Mouse (Mus musculus) heart, embryonic 10.5 days (tissue): ENCODE data around the gene Vash1. TPM values are rescaled to one million over a fixed set of nuclear protein-coding genes. Genes with fewer than 3 reads are reported as not detected.

ENCODE experiments used
- DNase-seq: peaks from one replicate; pipeline ENCODE4 v3.0.0-alpha.2; 2017; ENCODE audit warnings: low spot score
- H3K27ac ChIP-seq: fragments of 300-500 bp; sonication (generic); 2 replicates; pipeline ENCODE4 v1.5.1; 2016; ENCODE audit warnings: mild to moderate bottlenecking
- H3K27me3 ChIP-seq: fragments of 300-500 bp; sonication (generic); 2 replicates; pipeline ENCODE4 v1.6.1; 2016; ENCODE audit warnings: mild to moderate bottlenecking; ENCODE audit not compliant: poor library complexity, insufficient read depth, severe bottlenecking
- H3K36me3 ChIP-seq: fragments of 300-500 bp; sonication (generic); 2 replicates; pipeline ENCODE4 v1.6.1; 2016; ENCODE audit warnings: mild to moderate bottlenecking, moderate library complexity
- H3K4me1 ChIP-seq: fragments of 300-500 bp; sonication (generic); 2 replicates; pipeline ENCODE4 v1.6.1; 2016; ENCODE audit warnings: mild to moderate bottlenecking
- H3K4me3 ChIP-seq: fragments of 300-500 bp; sonication (generic); 2 replicates; pipeline ENCODE4 v1.5.1; 2016; ENCODE audit warnings: mild to moderate bottlenecking, moderate library complexity
- H3K9me3 ChIP-seq: fragments of 300-500 bp; sonication (generic); 2 replicates; pipeline ENCODE4 v1.6.1; 2016; ENCODE audit warnings: mild to moderate bottlenecking, moderate library complexity
- WGBS: fragments of 180-500 bp; shearing (Covaris S2); methylation state at CpG from one replicate; pipeline ENCODE4 v1.1.7; 2016; 5-methylcytosine and 5-hydroxymethylcytosine counted together
- polyA plus RNA-seq: library from polyadenylated mRNA; unstranded; fragments of >200 nt; fragmentation: Nextera tagmentation; extraction: Ambion mirVana; gene quantifications from 2 replicates; pipeline ENCODE4 v1.2.1, GENCODE M21; 2016

Vash1 gene
- polyA plus RNA-seq, 1 experiment from 2014 or later = 9.9 TPM

DNA sequence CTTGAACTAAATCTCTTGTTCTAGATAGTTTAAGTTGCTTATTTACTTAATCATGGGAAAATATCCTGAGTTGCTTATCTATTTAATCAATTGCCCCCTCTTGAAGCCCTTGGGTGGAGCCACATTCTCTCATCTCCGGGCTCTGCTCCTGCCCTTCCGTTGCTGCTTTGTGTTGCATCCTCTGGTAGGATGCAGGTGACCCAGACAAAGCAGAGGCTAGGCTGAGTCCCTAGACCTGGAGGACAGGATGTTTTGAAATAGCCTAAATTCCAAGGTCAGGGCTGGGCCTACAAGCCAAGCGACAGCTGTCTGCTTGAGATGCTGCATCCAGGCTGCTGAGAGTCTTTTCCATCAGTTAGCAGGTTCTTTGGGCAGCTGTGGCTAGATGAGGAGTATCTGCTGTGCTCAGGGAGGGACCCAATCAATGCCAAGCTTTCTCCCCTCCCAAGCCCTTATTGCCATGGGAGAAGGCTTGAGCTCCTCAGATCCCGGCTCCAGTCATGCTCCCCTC lies 9.0 kb downstream of the Vash1 start:
- 54% methylated on average over 4 of the region's 4 CpGs for WGBS
- H3K4me1 ChIP-seq = peaks cover 55% of the 10 kb centered on the region
- H3K36me3 ChIP-seq = peaks cover 25% of the 10 kb centered on the region
- H3K27ac ChIP-seq = peak overlapping the region; percentile 42
- no peaks in the 10 kb centered on the region for H3K9me3 ChIP-seq
- no peak for DNase-seq
- 0 out of 2 replicates have a peak, but pooled peaks cover 2% of the 10 kb centered on the region for H3K27me3 ChIP-seq
- no peak overlapping the region for H3K4me3 ChIP-seq

DNA sequence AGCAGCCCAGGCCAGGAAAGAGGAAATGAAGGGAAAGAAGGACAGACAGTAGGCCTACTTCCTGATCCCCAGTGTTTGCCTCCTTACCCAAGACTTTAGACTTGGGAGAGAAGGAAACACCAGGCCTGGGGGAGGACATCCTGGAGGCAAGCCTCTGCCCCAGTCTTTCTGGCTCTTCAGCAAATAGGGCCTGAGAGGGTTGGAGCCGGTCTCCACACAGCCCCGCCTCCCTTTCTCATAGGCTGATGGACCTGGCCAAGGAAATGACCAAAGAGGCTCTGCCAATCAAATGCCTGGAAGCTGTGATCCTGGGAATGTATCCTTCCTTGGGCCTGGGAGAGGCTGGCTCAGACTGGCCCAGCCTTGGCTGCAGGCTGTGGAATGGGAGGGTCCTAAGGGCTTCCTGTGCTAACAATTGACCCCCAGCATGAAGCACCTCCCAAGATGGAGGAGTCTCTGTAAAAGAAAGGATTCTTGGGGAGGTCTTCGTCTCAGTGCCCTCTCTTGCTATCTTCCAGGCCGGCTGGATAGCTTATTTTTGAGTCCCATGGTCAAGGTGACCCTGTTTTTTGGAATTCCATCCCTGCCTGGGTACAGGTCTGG lies 9.6 kb downstream of the Vash1 start:
- Histone ChIP-seq H3K36me3 (peaks cover 25% of the 10 kb centered on the region), H3K27me3 (no peaks in the 10 kb centered on the region), H3K9me3 (no peaks in the 10 kb centered on the region), H3K27ac (peak overlapping the region; percentile 42), H3K4me1 (peaks cover 55% of the 10 kb centered on the region), H3K4me3 (no peak overlapping the region)
- WGBS = 72% methylated on average over 4 of the region's 4 CpGs
- DNase-seq = no peak

DNA sequence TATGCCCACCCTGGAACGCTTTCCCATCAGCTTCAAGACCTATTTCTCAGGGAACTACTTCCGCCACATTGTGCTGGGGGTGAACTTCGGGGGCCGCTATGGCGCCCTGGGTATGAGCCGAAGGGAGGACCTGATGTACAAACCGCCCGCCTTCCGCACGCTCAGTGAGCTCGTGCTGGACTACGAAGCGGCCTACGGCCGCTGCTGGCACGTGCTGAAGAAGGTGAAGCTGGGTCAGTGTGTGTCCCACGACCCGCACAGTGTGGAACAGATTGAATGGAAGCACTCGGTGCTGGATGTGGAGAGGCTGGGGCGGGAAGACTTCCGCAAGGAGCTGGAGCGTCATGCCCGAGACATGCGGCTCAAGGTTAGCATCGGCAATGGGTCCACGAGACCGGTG lies 10.4 kb downstream of the Vash1 start:
- H3K36me3 ChIP-seq = peaks cover 25% of the 10 kb centered on the region
- H3K27me3 ChIP-seq = no peaks in the 10 kb centered on the region
- no peak overlapping the region for H3K27ac ChIP-seq
- H3K9me3 ChIP-seq = no peaks in the 10 kb centered on the region
- WGBS = 96% methylated on average over 27 of the region's 27 CpGs
- no peak for DNase-seq
- H3K4me1 ChIP-seq = peaks cover 55% of the 10 kb centered on the region
- no peak overlapping the region for H3K4me3 ChIP-seq

DNA sequence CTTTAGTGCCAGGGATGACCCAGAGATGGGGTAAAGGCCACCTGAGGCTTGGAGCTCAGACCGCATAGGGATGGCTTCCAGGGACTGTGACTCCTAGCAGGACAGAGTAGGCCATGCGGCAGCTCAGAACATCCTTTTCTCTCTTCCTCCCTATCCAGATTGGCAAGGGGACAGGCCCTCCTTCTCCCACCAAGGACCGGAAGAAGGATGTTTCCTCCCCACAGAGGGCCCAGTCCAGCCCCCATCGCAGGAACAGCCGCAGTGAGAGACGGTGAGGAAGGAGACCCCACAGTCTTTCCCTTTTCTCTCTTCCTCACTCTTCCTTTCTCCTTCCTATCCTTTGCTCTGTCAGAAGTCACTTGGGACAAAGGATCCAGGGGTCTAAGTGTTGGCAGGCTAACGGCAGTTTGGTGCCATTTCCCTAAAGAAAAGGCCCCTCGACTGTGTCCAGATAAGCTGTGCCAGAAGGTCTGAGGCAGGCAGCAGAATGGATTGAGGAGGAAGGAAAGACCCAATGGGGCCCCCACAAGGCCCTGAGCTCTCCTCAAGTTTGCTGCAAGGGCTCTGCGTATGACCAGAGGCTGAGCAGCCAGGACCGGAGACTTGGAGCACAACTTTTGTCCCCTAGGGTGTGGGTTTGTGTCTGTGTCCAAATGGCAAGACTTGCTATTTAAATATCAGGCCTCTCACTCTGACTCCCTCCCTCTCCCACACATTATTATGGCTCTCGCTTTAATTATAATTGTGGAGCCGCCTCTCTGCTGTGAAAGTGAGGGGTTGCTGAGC lies 12.4 kb downstream of the Vash1 start:
- H3K36me3 ChIP-seq = peaks cover 21% of the 10 kb centered on the region
- no peak overlapping the region for H3K4me3 ChIP-seq
- no peaks in the 10 kb centered on the region for H3K27me3 ChIP-seq
- peaks cover 67% of the 10 kb centered on the region for H3K4me1 ChIP-seq
- H3K27ac ChIP-seq = peak overlapping the region; percentile 65
- no peaks in the 10 kb centered on the region for H3K9me3 ChIP-seq
- no peak for DNase-seq
- WGBS = 68% methylated on average over 12 of the region's 12 CpGs

DNA sequence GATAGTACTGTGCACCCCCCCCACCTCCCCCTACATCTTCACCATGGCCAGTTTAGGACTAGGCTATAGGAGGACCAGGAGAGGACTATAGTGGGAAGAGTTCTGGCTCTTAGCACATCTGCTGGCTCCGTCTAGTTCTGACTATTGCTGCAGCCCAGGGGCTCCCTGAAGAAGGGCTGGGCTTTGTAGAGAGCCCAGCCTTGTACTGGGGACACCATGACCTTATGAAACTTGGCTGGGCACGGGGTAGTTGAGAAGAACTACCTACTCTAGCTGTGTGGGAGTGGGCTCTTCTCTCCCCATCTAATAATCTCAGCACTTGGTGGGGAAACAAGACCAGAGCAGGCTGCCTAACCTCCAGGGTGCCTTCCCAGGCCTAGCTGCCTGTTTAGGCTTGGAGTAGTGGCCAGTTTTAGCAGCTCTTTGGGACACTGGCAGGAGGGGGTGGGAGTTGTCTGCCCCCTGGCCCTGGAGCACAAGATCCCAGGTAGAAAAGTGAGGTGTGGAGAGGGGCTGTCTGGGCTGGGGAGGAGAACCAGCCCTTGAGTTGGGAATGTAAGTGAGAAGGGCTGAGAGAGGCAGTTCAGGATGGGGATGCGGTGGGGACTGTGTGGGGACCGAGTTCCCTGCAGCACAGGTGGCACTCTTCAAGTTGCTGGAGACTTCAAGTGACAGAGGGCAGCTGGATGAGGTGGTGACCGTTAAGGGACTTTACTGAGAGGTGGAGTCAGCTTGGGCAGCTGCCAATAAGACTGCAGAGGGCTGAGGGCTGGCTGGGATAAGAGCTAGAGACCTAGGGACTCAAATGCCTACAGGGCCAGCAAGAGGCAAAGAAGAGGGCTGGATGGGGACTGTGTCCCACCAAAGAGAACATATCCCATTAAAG lies 14.2 kb downstream of the Vash1 start:
- H3K27ac ChIP-seq = 0 out of 2 replicates have a peak overlapping the region, but pooled peaks have one; percentile 19

DNA sequence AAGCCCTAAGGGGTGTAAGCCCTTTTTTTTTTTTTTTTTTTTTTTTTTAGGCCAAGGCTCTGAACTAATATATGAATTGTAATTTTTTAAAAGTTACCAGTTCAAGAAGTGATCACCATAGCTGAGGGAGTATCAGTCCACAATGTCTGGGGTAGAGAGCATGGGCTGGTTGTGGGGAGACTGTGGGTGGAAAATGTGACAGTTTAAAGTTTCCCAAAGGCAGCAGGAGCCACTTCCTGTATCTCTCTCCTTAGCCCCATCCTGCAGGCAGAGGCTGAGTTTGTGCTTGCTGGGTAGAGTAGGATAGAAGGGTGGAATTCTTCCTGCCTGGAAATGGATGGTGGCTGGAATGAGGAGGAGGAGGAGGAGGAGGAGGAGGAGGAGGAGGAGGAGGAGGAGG lies 14.9 kb downstream of the Vash1 start:
- Histone ChIP-seq H3K4me3 (no peak overlapping the region), H3K27ac (no peak overlapping the region), H3K4me1 (peaks cover 58% of the 10 kb centered on the region), H3K27me3 (no peaks in the 10 kb centered on the region), H3K9me3 (no peaks in the 10 kb centered on the region), H3K36me3 (peaks cover 21% of the 10 kb centered on the region)
- DNase-seq = no peak

More for the DNA sequence above, 14.2 kb downstream of the Vash1 start:
- H3K36me3 ChIP-seq = peaks cover 21% of the 10 kb centered on the region
- H3K4me3 ChIP-seq = no peak overlapping the region
- no peaks in the 10 kb centered on the region for H3K27me3 ChIP-seq
- DNase-seq = no peak
- H3K9me3 ChIP-seq = no peaks in the 10 kb centered on the region
- peaks cover 62% of the 10 kb centered on the region for H3K4me1 ChIP-seq
- WGBS = 56% methylated on average over 5 of the region's 5 CpGs

DNA sequence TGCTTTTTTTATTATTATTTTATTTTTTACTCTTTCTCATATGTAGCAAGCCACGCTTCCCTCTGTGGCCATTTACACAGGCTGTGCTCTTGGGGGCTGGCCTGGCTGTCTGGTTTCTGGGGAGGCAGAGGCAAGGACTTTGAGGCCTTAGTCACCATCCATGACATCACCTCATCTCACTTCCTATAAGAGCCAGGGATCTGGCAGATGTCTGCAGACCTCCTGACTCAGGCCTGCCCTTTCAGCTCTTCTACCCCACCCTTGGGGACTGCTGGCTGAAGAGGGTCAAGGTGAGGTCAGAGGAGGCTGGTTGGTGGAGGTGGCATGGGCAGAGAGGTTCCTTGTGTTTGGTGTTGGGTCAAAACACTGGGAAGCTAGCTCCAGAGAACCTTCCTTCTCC lies 15.9 kb downstream of the Vash1 start:
- H3K27ac ChIP-seq = no peak overlapping the region
- no peaks in the 10 kb centered on the region for H3K9me3 ChIP-seq
- H3K27me3 ChIP-seq = no peaks in the 10 kb centered on the region
- peaks cover 15% of the 10 kb centered on the region for H3K36me3 ChIP-seq
- H3K4me1 ChIP-seq = peaks cover 68% of the 10 kb centered on the region
- 91% methylated on average over 1 of the region's 1 CpGs for WGBS
- no peak for DNase-seq
- H3K4me3 ChIP-seq = no peak overlapping the region

DNA sequence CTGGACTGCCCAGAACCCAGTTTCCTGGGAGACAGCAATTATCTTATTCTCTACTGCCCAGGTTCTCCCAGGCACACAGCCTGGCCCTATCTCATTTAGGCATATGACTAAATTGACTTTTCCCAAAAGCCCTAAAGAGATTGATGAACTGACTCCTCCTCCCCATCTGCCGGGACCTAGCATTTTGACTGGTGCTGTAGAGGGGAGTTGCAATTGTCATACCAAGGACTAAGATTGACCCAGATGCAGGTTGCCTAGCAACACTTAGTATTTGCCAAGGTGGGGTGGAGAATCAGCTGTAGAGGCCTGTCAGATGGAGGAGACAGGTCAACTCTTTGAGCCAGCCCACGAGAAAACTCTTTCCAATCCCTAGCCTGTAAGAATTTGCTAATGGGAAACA lies 19.5 kb downstream of the Vash1 start:
- peaks cover 14% of the 10 kb centered on the region; the same call in 1 of the 2 replicates for H3K36me3 ChIP-seq
- peaks cover 65% of the 10 kb centered on the region for H3K4me1 ChIP-seq
- no peak for DNase-seq
- no peak overlapping the region for H3K27ac ChIP-seq
- 81% methylated on average over 2 of the region's 2 CpGs for WGBS
- H3K9me3 ChIP-seq = no peaks in the 10 kb centered on the region
- H3K4me3 ChIP-seq = no peak overlapping the region
- H3K27me3 ChIP-seq = no peaks in the 10 kb centered on the region

DNA sequence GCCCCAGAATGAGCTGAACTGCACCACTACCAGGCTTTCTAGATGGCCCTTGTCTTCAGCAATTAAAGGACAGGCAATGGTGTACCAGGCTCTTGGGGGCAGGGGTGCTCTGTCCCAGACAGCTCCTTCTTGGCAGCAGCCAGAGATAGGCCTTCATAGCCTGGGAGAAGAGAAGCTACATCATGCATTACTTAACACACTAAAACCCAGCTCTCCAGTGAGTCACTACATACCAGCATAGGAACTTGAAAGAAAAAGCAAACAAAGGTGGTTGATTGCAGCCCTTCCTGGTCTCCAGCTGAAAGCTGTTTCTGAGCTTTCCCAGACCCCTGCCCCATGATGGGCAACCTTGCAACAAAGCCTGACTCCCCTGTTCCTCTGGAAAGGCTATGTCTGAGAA lies 20.0 kb downstream of the Vash1 start:
- Histone ChIP-seq H3K36me3 (peaks cover 19% of the 10 kb centered on the region), H3K27me3 (no peaks in the 10 kb centered on the region), H3K4me1 (peaks cover 60% of the 10 kb centered on the region), H3K27ac (no peak overlapping the region), H3K4me3 (no peak overlapping the region), H3K9me3 (no peaks in the 10 kb centered on the region)
- DNase-seq = no peak

DNA sequence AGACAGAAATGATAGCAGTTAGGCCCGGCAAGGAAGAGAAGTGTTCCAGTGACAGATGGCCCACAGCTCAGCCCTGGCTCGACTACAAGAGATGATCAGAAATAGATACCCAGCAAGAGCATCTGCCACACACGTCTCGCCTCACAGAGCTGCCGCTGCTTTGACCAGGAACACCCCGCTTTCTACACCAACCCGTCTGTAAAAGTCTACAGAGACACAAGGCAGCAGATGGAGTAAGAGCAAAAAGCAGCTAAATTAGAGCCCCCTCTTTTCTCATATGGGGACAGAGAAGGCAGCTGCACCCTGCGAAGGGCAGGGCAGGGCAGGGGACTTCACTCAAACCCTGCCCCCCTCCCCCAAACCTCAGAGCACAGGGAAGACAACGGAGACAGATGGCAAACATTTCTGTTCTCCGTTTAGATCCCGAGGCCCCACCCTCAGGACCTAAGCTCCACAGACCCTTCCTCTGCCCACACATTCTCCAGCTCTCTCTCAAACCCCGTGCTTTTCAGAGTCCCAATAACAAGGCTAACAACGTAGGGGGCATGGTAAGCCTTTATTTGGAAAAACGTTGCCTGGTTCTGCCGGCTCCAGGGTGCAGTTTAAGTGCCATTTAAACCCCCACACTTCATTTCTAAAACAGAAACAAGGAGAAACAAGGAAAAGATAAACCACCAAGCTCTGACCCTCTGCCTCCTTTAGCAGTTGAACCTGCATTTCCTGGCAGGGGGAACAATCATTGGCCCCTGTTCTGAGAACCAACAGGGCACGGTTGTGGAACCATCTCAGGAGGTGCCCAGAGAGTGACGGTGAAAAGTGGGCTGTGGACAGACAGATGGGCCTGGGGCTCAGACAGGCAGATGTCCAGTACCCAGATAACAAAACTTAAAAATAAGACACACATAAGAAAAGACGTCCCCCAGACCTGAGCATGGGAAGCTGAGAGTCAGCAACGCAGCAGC lies 21.7 kb downstream of the Vash1 start:
- no peak for DNase-seq
- Histone ChIP-seq H3K27ac (peak overlapping the region; percentile 22; the same call in 1 of the 2 replicates), H3K9me3 (no peaks in the 10 kb centered on the region), H3K27me3 (no peaks in the 10 kb centered on the region), H3K4me3 (no peak overlapping the region), H3K4me1 (peaks cover 43% of the 10 kb centered on the region), H3K36me3 (peaks cover 22% of the 10 kb centered on the region)
- 28% methylated on average over 19 of the region's 19 CpGs for WGBS

DNA sequence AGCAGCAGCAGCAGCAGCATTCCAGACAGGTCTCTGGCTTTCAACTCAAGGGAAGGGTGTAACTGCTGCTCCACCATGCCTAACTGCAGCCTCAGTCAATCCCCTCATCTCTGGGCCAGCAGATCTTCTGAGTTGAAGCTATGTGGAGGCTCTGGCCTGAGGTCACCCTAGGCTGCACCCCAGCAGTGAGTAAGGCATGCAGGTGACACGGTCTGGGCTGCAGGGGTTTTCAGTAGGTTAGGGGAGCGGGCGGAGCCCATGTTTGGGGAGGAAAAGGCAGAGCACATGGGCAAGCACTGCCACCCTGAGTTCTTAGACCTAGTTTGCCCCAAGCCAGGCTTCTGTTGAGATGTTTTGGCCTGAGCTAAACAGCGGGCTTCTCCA lies 22.4 kb downstream of the Vash1 start:
- H3K27ac ChIP-seq = no peak overlapping the region; the same call in 1 of the 2 replicates
- no peak overlapping the region for H3K4me3 ChIP-seq
- no peaks in the 10 kb centered on the region for H3K9me3 ChIP-seq
- WGBS = 68% methylated on average over 4 of the region's 4 CpGs
- no peak for DNase-seq
- H3K27me3 ChIP-seq = no peaks in the 10 kb centered on the region
- peaks cover 22% of the 10 kb centered on the region for H3K36me3 ChIP-seq
- H3K4me1 ChIP-seq = peaks cover 36% of the 10 kb centered on the region

DNA sequence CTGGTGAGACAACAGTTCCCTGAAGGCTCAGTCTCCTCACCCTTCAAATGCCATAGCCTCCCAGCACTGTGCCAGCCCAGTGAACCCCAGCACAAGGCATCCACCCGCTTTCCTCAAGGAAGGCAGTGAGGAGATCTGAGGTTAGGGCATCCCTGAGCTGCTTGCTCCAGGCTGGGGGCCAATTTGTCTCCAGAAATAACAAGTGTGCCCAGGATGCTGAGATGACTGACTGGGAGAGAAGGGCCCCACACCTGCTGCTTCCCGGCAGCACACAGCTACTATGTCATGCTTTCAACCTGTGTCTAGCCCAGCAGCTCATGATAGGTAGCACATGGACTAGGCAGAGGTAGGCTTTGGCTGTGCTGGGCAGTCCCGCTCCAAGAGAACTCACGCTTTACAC lies 23.0 kb downstream of the Vash1 start:
- H3K9me3 ChIP-seq = no peaks in the 10 kb centered on the region
- peaks cover 31% of the 10 kb centered on the region for H3K4me1 ChIP-seq
- WGBS = 91% methylated on average over 4 of the region's 4 CpGs
- H3K4me3 ChIP-seq = no peak overlapping the region
- no peaks in the 10 kb centered on the region for H3K27me3 ChIP-seq
- H3K27ac ChIP-seq = no peak overlapping the region
- H3K36me3 ChIP-seq = peaks cover 22% of the 10 kb centered on the region
- DNase-seq = no peak
